Mouse (Mus musculus): Measurements from ENCODE around the gene Glis3.
A peak's percentile ranks its signal among the peaks of the same experiment; 100 is the strongest.

The Glis3 gene

DNA sequence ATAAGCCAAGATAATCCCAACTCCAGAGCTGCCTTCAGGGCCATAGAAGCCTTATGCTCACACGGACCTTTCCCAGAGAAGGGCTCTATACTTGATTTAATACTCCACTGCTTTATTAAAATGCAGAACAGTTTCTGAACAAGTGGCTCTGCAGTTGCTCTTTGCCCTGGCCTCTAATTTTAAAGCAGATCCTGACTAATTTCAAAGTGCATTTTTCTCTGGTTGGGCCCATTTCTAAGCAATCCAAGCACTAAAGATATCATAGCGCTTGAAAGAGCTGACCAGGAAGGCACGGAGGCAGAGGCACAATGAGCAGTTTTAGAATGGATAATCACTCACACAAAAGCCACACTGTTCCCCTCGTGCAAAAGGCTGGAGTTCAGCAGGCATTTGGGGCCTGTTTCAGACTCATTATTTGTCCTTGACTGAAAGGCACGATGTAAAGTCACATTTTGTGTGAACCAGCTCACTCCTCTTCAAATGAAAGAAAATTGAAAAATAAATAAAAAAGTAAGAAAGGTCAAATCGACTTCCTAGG, 202.5 kb downstream of the Glis3 start:
- DNase-seq (ENCODE audit: low read depth), result no peak

DNA sequence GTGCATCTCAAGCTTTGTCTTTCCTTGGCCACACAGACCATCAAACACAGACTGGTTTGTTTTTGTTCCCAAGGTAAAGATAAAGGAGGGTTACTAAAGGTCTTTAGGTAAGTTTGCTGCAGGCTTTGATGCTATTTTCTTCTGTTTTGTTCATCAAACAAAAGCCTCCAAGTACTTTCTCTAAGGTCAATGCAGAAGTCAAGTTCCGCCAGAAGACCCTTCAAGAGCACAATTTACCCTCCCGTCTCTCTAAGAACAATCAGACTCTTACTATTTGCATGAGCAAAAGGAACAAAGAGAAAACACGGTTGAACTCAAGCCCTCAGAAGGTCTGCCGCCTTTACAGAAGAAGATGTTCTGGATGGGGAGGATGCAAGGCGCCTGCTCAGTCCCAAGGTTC, 206.3 kb downstream of the Glis3 start:
- no peak for DNase-seq (ENCODE audit: low read depth)

DNA sequence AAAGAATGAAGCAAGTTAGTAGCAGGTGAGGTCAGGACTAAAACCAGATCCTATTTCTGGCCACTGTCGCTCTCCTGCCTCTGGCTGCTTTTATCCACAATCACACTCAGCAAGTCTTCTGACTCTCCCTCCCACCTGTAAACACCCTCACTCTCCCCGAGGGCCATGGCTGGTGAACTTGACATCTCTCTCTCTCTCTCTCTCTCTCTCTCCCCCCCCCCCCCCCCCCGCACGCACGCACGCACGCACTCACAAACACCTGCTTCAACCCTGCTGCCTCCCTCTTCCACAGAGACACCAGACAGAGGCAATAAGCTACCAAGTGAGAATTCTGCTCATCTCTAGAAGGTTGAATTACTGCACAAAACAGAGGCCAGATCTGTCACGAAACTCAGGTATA, 208.7 kb downstream of the Glis3 start:
- no peak for DNase-seq (ENCODE audit: low read depth)

DNA sequence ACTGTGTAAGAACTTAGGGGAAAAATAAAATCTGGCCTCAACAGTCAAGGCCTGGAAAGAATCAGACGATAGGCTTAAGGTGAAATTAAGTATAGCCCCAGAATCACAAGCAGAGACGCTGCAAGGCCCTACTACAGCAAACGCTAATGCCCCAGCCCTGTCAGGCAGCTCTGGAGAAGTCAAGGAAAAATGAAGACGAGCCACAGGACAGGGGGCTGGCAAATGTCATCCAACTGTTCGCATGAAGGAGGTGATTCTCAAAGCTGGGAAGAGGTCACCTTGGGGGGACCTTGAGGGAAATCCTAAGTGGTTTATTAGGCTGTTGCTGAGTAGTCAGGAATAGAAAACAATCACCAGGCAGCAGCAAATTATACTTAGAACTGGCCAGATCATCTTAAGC, 214.1 kb downstream of the Glis3 start:
- DNase-seq (ENCODE audit: low read depth), result no peak

DNA sequence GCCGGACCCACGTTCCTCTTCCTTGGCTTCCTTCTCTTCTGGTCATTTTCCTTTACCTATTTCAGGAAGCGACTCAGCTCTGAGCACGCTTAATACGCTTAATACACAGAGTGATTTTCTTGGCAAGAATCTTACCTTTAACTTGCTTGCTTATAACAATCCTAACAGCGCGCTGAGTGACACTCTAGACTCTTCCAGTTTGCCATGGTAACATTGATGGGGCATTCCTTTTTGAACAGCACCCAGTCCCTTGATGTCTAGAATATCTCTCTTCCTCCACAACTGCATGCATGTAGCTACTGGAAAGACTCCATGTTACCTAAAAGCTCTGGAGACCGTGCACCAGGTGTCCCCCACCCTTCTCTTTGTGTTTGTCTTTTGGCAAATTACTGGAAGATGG, 225.5 kb downstream of the Glis3 start:
- no peak for DNase-seq (ENCODE audit: low read depth)

DNA sequence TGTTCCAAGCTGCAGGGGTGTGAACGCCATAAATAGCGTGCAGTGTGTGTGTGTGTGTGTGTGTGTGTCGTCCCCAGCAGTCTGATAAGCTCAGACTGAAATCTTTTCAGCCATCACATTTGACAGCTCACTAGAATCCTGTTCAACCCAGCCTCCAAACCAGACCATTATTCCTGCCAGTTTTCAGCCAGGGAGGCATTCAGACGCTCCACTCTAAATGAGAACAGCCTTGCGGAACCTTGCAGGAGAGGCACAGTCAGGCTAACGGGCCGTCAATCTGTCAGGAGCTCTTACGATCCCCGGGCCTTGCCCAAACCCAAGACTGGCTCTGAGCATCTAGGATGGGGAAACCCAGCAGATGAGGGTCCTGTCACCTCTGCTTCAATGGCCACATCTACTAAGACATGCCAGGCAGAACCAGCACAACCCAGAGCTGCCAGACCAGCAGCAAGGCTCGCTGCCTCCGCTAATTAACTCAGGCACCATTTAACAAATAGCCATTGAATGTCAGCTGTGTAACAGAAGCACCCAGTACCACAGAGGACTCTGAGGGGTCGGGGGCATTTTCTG, 226.8 kb downstream of the Glis3 start:
- peak; percentile 29 for DNase-seq (ENCODE audit: low read depth)

DNA sequence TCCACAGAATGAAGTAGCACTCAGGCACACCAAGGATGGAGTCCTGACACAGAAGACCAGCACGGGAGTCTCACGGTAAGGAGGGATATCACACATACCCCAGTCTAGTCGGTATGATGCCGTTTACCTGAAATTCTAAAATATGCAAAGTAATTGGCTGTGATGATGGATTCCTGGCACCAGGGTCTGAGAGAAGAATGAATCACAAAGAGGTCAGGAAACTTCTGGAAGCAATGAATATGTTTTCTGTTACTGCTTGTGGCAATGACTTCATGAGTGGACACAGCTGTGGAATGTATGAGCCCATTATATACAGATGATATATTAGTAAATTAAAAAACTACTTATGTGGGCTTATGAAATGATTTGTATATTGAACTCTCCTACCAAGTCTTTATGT, 231.1 kb downstream of the Glis3 start:
- peak; percentile 77 for DNase-seq (ENCODE audit: low read depth)

DNA sequence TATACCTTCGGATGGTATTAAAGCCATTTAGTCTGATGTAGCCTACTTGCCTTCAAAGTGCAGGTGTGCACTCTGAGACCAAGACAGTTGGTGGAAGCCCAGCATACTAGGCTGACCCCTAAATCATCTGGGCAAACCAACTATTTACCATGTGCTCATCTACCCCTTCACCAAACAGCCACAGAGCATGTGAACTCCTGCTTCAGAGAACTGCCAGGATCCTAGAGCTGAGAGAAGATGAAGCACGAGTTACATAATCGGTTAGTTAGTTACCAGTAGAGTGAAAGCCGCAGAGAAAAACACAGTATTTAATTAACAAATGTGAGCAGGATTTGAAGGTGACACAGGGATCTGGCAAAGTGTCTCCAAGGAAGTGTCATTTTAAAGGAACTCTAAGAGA, 237.7 kb downstream of the Glis3 start:
- DNase-seq (ENCODE audit: low read depth), result no peak

DNA sequence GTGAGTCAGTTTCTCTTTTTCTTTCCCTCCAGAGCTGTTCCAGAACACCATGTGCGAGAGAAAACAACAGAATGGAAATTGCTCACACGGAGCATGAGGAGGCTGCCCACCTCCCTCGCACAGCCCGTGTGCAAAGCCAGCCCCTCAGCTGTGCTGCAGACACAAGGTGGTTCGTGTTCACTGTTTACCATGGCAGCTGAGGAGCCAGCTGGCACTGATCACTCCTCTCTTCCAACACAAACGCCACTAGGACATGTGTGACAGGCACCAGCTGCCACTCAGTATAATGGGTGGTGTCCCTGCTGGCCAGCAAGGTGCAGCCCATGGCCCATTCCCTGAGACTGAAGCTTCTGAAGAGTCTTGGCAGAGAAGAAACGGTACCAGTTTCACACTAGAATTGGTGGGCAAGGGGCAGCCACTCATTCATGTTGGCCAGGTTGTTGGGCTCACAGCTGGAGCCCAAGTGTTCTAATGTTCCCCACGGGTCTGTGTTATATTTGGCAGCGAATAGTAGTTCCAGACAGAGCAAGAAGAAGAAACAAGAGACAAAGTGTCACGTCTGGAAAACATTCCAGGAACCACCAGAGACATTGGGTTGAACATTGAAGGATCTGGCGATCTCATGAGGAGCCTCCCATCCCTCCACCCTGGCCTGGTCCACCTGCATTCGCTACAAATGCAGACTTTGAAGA, 243.3 kb downstream of the Glis3 start:
- no peak for DNase-seq (ENCODE audit: low read depth)

DNA sequence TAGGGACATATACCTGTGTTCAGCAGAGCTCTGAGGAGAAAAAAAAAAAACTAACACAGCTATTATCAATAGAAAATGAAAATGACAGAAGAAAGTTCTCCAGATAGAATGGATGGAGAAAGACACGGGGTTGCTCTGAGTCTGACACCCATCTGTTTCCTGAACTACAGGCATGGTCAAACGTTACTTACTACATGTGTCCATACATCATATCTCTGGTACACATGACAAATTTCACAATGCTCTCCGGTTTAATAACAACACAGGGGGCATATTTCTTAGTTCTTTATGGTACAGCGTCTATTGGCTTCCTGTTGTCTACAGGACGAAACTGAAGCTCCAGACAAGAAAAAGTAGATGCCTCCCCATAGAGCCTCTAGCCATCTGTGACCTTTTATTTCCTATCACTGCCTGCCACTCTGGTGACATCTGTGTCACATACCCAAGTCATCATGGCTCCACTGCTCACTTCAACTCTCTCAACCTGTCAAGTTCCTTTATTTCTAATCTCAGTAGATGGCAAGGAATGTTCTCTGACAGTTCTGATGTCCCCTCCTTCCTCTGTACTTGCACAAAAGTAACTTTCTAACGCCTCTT, 251.6 kb downstream of the Glis3 start:
- no peak for DNase-seq (ENCODE audit: low read depth)

DNA sequence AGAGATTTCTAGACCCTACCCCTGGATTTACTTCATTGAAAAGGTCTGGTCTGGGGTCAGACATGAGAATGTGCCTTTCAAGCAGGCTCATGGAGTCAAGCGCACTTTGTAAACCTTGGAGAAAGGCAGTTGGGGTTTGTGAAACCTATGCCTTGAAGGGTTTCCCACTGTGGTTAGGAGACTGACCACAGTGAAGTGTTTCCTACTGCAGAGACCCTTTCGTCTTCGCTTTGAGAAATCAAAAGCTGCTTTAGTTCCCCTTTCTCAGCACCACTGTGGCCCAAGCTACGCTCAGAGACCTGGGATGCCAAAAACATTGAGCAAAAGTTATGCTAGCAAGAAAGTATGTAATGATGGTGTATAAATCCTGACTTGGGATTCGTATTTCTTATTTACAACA, 255.7 kb downstream of the Glis3 start:
- no peak for DNase-seq (ENCODE audit: low read depth)

DNA sequence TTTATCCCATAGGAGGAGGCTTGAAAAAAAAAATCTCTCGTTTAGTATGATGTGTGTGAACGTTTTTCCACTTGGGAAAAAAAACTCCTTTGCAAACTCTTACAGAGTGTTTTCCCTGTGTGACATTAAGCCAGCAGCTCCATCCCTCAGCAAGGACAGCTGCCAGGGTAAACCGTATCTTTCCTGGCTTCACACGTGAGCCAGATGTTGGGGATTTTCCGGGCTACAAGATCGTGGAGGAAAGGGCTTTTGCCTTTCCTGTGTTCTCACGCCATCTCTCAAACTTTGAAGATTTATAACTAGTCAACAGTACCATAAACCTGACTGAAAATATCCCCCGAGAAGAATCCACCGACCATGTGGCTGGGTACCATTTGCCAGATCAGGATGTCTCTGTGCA, 256.9 kb downstream of the Glis3 start:
- DNase-seq (ENCODE audit: low read depth), result no peak

DNA sequence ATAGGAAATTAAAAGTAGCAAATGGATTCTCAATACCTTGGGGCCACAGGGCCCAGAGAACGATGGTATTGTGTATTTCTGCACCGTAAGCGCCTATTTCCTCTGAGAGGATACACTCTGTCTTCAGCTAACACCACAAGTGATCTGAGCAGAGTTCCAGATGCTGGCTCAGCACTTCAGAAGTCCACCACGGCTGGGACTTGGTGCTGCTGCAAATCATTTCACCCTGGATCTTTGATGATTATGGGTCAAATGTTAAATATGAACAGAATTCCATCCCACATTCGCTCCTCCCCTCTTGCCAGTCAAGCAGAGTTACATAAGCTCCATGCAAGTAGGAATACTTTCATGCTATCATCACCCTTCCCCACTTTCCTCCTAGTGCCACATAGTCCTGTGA, 263.8 kb downstream of the Glis3 start:
- DNase-seq (ENCODE audit: low read depth), result peak; percentile 11

DNA sequence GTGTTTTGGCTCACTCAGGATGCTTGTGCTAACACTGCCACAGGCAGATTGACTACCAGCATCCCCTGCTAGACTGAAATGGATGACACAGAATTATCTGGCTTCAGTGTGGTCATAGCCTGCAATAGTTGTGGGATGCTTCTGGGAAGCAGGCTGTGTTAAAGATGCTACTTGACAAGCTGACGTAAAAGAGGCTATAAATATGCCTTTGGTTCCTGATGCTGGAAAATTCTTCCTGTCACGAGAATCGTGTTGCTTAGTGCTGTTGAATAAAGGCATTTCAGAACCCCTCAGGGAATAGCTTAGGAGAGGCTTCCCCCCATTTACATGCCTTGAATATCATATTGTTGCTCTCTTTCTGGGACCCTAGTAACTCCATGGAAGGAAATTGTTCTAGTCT, 271.1 kb downstream of the Glis3 start:
- DNase-seq (ENCODE audit: low read depth), result no peak

DNA sequence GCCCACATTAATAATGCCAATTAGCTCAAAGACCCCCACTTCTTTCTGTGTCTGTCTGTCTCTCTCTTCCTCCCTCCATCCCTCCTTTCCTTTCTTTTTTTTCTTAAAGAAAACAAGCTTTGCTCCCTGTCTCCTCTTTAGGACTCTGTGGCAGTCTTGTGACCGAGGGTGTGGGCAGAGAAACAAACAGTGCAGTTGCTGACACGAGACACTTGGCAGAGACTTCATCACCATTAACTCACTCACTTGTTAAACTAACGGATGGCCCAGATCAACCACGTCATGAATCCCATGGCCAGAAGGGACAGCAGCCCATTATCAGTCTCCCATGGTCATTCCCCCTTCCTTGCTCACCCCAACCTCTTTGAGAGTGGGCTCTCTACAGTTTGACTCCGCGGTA, 276.9 kb downstream of the Glis3 start:
- no peak for DNase-seq (ENCODE audit: low read depth)

DNA sequence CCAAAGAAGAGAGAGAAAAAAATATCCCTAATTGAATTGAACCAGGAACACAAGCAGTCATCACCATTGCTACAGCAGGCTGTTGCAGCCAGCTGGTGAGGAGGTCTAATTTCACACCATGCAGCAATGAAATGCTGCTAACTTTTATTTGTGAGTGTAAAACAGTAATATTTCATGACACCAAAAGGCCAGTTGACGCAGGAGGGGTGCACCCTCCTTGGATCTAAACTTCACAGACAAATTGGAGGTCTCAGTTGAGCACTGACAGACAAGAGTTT, 284.4 kb downstream of the Glis3 start:
- no peak for DNase-seq (ENCODE audit: low read depth)

DNA sequence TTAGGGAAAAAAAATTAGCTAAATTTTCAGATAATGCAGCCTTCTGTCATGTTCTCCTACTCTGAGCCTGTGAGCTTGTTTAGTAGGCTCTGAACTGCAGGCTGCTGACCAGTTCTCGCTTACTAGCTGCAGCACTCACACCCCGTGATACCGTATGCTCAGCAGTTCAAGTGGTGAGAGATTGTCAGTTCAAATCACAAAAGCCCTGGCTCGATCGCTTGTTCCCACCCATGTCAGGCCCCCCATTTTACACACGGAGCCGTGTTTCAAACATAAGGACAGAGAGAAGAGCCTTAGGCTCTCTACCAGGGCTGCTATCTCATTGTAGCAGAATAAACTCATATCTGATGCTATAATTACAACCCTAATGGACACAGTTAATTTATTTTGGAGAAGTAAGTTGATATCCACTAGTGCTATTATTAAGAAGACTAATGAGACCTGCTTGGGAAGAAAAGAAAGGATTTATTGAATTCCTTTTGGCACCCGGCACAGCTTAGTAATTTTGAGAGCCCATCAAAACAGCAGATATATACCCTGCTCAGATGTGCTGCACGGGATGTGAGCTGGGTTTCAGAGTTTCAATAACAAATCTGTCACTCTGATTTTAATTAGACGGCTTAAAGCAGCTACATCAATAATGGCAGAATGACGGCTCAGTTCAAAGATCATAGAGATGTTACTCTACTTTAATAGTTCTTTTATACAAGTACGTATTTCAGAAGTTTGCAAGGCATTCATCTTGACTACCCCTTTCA, 284.9 kb downstream of the Glis3 start:
- DNase-seq (ENCODE audit: low read depth), result no peak

DNA sequence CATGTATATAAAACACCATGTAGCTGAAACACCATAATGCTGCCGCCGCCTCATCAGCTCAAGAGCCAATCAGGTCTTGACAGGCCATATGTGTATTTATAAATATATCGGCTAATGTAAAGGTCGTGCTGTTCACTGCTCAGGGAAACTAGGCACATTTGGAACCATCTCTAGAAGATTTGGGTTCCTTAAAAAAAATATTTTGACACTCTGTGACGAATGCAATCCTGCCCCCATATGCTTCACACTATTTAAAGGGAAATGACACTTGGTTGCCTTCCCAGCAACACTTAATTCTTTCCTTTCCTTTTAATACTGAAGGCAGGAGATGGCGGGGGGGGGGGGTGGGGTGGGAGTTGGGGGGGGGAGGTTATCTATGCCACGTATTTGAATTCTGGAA, 286.1 kb downstream of the Glis3 start:
- DNase-seq (ENCODE audit: low read depth), result no peak

DNA sequence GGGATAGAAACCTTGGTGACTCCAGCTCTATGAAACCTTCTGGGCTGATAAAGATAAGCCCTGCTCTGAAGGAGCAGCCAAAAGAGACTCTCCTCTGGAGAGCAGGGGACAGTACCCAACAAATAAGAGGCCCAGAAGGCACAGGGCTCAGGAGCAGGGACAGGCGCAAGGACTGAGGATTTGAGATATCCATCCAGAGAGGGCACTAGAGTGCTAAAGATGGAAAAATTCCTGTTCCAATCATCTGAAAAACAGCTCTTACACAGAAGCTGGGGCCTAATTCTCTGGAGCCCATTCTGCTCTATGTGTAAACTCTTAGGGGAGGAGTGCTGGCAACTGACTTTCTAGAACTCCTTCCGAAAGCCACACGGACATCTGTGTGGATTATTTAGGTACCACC, 287.0 kb downstream of the Glis3 start:
- no peak for DNase-seq (ENCODE audit: low read depth)

DNA sequence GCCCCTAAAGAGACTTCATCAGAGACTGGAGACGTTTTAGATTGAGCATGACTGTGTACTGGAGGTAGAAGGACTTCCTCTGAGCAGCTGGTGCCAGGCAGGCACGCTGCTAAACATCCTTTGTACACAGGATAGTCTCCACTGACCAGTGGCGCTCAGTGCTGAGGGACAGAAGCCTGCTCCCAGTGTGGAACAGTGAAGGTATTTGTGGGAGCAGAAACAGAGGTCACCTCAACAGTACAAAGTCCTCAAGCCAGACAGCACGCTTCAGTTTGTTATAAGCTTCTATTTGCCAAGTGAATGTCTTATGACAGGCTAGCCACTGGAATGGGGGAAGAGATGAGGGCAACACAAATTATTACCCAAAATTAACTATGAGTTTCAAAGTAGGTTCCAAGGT, 289.0 kb downstream of the Glis3 start:
- DNase-seq (ENCODE audit: low read depth), result no peak

DNA sequence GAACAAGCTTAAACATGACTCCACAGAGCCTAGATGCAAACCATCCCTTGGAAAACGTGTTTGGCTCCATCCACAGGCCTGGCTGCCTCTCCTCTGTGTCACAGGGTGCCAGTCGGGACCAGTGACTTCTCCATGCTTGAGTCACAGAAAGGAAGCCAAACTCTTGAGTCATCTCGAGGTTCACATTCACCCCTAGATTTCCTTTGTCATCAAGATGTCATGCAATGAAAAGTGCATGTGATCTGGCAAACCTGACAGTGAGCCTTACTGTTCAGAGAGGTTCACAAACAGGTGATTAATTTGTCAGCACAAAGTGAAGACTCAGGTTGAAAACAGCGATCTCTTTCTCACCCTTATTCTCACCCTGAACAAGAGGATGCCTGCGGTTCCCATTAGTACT, 290.7 kb downstream of the Glis3 start:
- peak; percentile 69 for DNase-seq (ENCODE audit: low read depth)

DNA sequence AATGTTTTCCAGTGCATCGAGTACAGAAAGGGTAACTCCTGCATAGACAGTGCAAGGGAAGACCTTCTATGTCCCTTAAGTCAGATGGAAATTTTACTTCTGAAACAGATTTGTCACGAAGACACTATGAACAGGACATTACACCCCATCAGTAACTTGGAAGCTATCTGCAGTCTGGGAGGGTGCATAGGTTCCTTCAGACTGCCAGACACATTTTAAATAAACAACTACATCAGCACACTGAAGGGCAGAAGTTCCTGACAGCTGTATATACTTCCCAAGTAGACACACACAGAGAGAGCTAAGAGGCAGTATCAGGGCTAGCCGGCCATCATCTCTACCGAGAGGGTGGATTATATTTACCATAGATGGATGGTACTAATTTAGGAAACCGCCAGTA, 296.5 kb downstream of the Glis3 start:
- no peak for DNase-seq (ENCODE audit: low read depth)

All from NIH3T3 (cell line).